Mouse (Mus musculus) intestine, embryonic 15.5 days (tissue): ENCODE data around the gene Gpatch3. TPM values are rescaled to one million over a fixed set of nuclear protein-coding genes. Genes with fewer than 3 reads are reported as not detected.

Experiments
- polyA plus RNA-seq: library from polyadenylated mRNA; unstranded; fragments of >200 nt; fragmentation: Nextera tagmentation; extraction: Ambion mirVana; gene quantifications from 2 replicates; pipeline ENCODE4 v1.2.1, GENCODE M21; 2015

Gene Gpatch3
- polyA plus RNA-seq, 1 experiment from 2014 or later, result 6.7 TPM

Other genes starting within 250 kb of the Gpatch3 start
- 13.9 and 17.0 TPM in 2 replicates for gene Wdtc1, start 221.3 kb upstream of the Gpatch3 start, polyA plus RNA-seq
- gene Slc9a1, start 205.0 kb upstream of the Gpatch3 start, polyA plus RNA-seq, result 8.5 and 9.3 TPM in 2 replicates
- gene Tent5b, start 94.6 kb upstream of the Gpatch3 start, polyA plus RNA-seq, result 0.82 and 0.94 TPM in 2 replicates
- gene Trnp1, start 76.2 kb upstream of the Gpatch3 start, polyA plus RNA-seq, result 1.6 and 1.7 TPM in 2 replicates
- gene Kdf1, start 55.8 kb upstream of the Gpatch3 start, polyA plus RNA-seq, result 40.5 and 45.1 TPM in 2 replicates
- 280 and 288 TPM in 2 replicates for gene Nudc, start 28.7 kb upstream of the Gpatch3 start, polyA plus RNA-seq
- gene Nr0b2, start 21.4 kb upstream of the Gpatch3 start, polyA plus RNA-seq, result 7.5 and 8.1 TPM in 2 replicates
- 16.5 and 19.8 TPM in 2 replicates for gene Gpn2, start 9.6 kb downstream of the Gpatch3 start, polyA plus RNA-seq
- gene Sfn, start 27.4 kb downstream of the Gpatch3 start, polyA plus RNA-seq, result 47.4 and 51.0 TPM in 2 replicates
- gene Zdhhc18, start 75.4 kb downstream of the Gpatch3 start, polyA plus RNA-seq, result 2.0 and 4.1 TPM in 2 replicates
- gene Pigv, start 97.9 kb downstream of the Gpatch3 start, polyA plus RNA-seq, result 16.9 and 17.7 TPM in 2 replicates
- 21.6 and 24.9 TPM in 2 replicates for gene Arid1a, start 182.0 kb downstream of the Gpatch3 start, polyA plus RNA-seq